Mouse (Mus musculus): ENCODE results near the gene Mdn1.

- TF ChIP-seq CTCF (IDR thresholded peaks at IDR 0.05; ENCODE audit: low read depth) (no peak), EP300 (optimal IDR thresholded peaks at IDR 0.05) (no peak)
Observed at GRCm38 (mm10) chr4:32750711-32751110, 93.8 kb downstream of the Mdn1 start.

All from stomach, postnatal 0 days (tissue).